Mouse (Mus musculus) heart, embryonic 16.5 days (tissue): ENCODE data around the gene Gadd45gip1. TPM values are rescaled to one million over a fixed set of nuclear protein-coding genes. Genes with fewer than 3 reads are reported as not detected.

ENCODE experiments used
- ATAC-seq: fragments of 200-750 bp; cut with Nextera tagmentation; replicated peaks from 2 replicates; pipeline ENCODE4 v1.8.0; 2017; ENCODE audit warnings: moderate number of reproducible peaks; ENCODE audit not compliant: insufficient read depth, low FRiP score; ENCODE audit errors: extremely low read depth
- H3K27ac ChIP-seq: fragments of 300-500 bp; sonication (generic); 2 replicates; pipeline ENCODE4 v1.5.1; 2014; ENCODE audit warnings: mild to moderate bottlenecking, low read length, control low read depth, moderate library complexity
- H3K27me3 ChIP-seq: fragments of 300-500 bp; sonication (generic); 2 replicates; pipeline ENCODE4 v1.6.1; 2014; ENCODE audit warnings: low read length, mixed read lengths; ENCODE audit not compliant: control insufficient read depth, insufficient read depth
- H3K36me3 ChIP-seq: fragments of 300-500 bp; sonication (generic); 2 replicates; pipeline ENCODE4 v1.6.1; 2014; ENCODE audit not compliant: control insufficient read depth, insufficient read depth
- H3K4me1 ChIP-seq: fragments of 300-500 bp; sonication (generic); 2 replicates; pipeline ENCODE4 v1.6.1; 2014; ENCODE audit warnings: low read length, mixed read lengths; ENCODE audit not compliant: control insufficient read depth, insufficient read depth
- H3K4me2 ChIP-seq: fragments of 300-500 bp; sonication (generic); 2 replicates; pipeline ENCODE4 v1.6.1; 2014; ENCODE audit warnings: low read depth, mild to moderate bottlenecking, control low read depth, low read length
- H3K4me3 ChIP-seq: fragments of 300-500 bp; sonication (generic); 2 replicates; pipeline ENCODE4 v1.5.1; 2014; ENCODE audit warnings: mild to moderate bottlenecking, control low read depth, low read length
- H3K9ac ChIP-seq: fragments of 300-500 bp; sonication (generic); 2 replicates; pipeline ENCODE4 v1.6.1; 2014; ENCODE audit warnings: low read length, control low read depth
- H3K9me3 ChIP-seq: fragments of 300-500 bp; sonication (generic); replicated peaks from 2 replicates; pipeline ENCODE4 v1.6.1; 2016; ENCODE audit warnings: low read length; ENCODE audit not compliant: control insufficient read depth
- WGBS: fragments of 180-500 bp; shearing (Covaris S2); extraction: QIAGEN DNeasy Blood & Tissue Kit; methylation state at CpG from one replicate; pipeline ENCODE4 v1.1.7; 2014; 5-methylcytosine and 5-hydroxymethylcytosine counted together
- polyA plus RNA-seq: library from polyadenylated mRNA; unstranded; fragments of >200 nt; fragmentation: Nextera tagmentation; extraction: Ambion mirVana; gene quantifications from 2 replicates; pipeline ENCODE4 v1.2.1, GENCODE M21; 2015

The Gadd45gip1 gene
- polyA plus RNA-seq, 1 experiment from 2014 or later = 48.3 TPM

- Histone ChIP-seq H3K9me3 (no peaks in the 10 kb centered on the region), H3K27ac (no peak overlapping the region), H3K9ac (no peak overlapping the region), H3K4me2 (no peak overlapping the region), H3K27me3 (peaks cover 18% of the 10 kb centered on the region), H3K4me3 (no peak overlapping the region), H3K36me3 (no peaks in the 10 kb centered on the region), H3K4me1 (peaks cover 32% of the 10 kb centered on the region)
- 87% methylated on average over 9 of the region's 9 CpGs for WGBS
- no peak for ATAC-seq
Observed at GRCm38 (mm10) chr8:84793134-84793533, 38.2 kb upstream of the Gadd45gip1 start.

DNA sequence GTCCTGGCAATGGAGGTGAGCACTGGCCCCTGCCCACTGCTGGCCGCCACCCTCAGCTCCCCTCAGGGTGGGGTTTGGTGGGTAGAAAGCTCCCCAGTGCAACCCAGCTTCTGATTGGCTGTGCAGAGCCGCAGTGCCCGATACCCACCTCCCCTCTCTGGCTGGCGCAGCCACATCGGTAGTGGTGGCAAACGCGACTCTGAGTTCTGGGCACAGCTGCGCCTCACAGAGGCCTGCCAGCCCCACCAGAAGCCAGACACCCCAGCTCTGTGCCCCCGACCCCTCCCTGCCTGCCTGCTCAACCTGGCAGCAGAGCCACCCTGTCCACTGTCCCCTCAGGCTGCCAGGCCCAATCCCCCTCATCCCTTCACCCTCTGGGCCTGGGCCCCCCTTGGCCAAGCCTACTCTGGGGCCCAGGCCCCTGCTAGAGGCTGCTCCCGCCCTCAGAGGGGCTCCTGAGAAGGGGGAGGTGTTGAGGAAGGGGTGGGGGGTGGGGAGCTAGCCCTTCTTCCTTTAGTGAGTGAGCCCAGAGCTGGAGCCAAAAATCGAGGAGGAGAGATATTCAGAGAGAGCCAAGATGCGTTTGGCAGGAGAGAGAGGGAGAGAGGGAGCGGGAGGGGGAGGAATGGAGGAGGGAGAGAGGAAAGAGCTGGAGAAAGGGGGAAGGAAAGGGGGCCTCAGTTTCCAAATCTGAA, 37.4 kb upstream of the Gadd45gip1 start:
- peak overlapping the region; percentile 31 for H3K9ac ChIP-seq
- H3K4me3 ChIP-seq = no peak overlapping the region
- H3K27me3 ChIP-seq = peaks cover 17% of the 10 kb centered on the region
- peaks cover 38% of the 10 kb centered on the region for H3K4me1 ChIP-seq
- peak overlapping the region; percentile 71 for H3K27ac ChIP-seq
- WGBS = 56% methylated on average over 13 of the region's 13 CpGs
- H3K4me2 ChIP-seq = peak overlapping the region; percentile 40
- H3K36me3 ChIP-seq = no peaks in the 10 kb centered on the region
- peak; percentile 59 for ATAC-seq
- H3K9me3 ChIP-seq = no peaks in the 10 kb centered on the region

DNA sequence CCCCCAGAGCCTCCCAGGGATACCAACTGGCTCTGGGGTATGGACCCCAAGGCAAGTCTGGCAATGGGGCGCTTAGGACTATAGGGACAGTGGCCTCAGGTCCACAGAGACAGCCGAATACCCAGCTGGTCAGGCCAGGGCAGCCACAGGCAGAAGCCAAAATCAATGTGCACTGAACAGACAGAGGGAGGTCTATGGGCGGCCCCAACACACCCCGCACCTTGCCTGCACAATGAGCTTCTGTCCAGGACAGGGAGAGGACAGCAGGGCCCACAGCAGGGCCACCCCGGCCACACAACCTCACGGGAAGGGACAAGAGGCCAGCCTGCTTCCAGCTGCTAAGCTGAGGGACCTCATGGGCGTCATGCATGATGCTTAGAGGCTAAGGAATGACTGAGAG, 36.8 kb upstream of the Gadd45gip1 start:
- no peak overlapping the region for H3K4me3 ChIP-seq
- peaks cover 16% of the 10 kb centered on the region for H3K27me3 ChIP-seq
- H3K9ac ChIP-seq = no peak overlapping the region
- H3K27ac ChIP-seq = peak overlapping the region; percentile 71
- H3K4me2 ChIP-seq = no peak overlapping the region
- no peak for ATAC-seq
- H3K4me1 ChIP-seq = peaks cover 33% of the 10 kb centered on the region
- H3K36me3 ChIP-seq = no peaks in the 10 kb centered on the region
- 62% methylated on average over 7 of the region's 7 CpGs for WGBS
- H3K9me3 ChIP-seq = no peaks in the 10 kb centered on the region

DNA sequence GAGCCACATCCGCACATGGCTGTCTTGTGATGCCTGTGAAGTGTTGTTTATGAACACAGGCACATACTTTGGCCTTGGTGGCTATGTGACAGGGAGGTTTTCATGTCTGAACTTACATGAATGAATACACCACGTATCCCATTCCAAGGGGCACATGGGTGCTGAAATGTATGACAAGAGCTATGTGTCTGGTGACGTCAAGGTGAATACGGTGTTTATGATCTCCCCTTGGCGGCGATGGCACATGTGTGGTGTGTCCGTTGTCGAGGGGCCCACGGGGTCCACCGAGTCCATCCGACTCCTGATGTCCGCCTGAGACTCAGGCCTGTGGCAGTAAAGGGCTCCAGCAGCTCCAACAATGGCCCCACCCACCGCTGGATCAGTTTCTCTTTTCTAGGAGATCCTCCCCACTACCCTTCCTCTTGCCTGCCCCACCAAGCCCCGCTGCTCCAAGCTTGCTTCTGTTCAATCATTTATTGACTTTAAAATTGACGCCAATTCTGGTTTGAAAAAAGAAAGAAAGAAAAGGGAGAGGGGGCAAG, 34.0 kb upstream of the Gadd45gip1 start:
- no peak for ATAC-seq
- H3K4me1 ChIP-seq = peaks cover 27% of the 10 kb centered on the region
- peaks cover 18% of the 10 kb centered on the region for H3K27me3 ChIP-seq
- H3K9me3 ChIP-seq = no peaks in the 10 kb centered on the region
- no peak overlapping the region for H3K4me3 ChIP-seq
- no peaks in the 10 kb centered on the region for H3K36me3 ChIP-seq
- H3K27ac ChIP-seq = no peak overlapping the region
- no peak overlapping the region for H3K4me2 ChIP-seq
- 84% methylated on average over 15 of the region's 15 CpGs for WGBS
- no peak overlapping the region for H3K9ac ChIP-seq

DNA sequence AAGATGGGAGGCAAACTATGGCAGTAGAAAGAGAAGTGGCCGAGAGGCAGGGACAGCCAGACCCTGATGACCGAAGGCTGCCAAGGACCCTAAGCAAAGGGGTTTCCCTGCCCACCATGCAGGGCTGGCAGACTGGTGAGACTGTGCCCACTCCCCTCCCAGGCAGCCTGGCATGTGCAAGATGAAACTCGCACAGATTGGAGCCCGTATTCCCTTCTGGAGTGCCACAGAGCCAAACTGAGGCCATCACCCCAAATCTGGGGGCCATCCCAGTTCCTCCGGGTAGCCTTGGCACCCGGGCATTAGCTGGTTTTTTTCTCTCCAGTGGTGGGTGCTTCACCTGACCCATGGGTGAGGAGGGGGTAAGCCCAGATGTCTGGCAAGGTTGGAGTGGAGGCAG, 33.4 kb upstream of the Gadd45gip1 start:
- peak overlapping the region; percentile 90; the same call in 1 of the 2 replicates for H3K4me3 ChIP-seq
- no peaks in the 10 kb centered on the region for H3K36me3 ChIP-seq
- no peaks in the 10 kb centered on the region for H3K9me3 ChIP-seq
- no peak overlapping the region for H3K27ac ChIP-seq
- no peak for ATAC-seq
- peaks cover 20% of the 10 kb centered on the region for H3K27me3 ChIP-seq
- WGBS = 81% methylated on average over 6 of the region's 6 CpGs
- H3K4me1 ChIP-seq = peaks cover 27% of the 10 kb centered on the region
- peak overlapping the region; percentile 76; the same call in 1 of the 2 replicates for H3K4me2 ChIP-seq
- no peak overlapping the region; the same call in 1 of the 2 replicates for H3K9ac ChIP-seq

DNA sequence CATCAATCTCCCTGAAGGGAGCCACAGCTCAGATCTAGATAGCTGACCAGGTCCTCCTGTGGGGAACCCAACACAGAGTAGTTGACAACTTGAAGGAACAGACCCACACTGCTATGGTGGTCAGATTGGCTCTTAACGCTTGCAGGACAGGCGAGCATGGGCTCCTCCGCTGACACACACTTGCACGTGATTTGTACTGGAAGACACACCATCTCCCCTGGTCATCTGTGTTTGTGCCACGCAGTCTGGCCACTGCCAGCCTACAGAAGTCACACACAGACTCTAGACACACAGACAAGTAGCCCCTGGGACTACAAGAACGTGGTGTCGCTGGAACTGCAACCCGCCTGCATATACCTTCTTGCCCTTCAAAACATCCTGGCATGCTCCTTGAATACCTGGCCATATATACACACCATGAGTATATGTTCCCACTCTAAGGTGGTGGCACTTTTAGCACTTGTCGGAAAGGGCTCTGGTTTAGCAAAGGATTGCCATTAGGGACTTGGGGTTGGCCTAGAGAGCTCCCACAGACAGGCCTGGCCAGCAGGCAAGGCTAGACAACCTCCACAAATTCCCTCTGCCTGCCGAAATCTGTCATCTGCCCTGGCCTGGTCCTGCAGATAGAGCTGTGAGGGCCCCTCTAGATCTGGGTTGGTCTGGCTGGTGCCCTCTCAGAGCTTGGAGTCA, 32.7 kb upstream of the Gadd45gip1 start:
- WGBS = 66% methylated on average over 10 of the region's 10 CpGs
- peaks cover 20% of the 10 kb centered on the region for H3K27me3 ChIP-seq
- ATAC-seq = no peak
- peak overlapping the region; percentile 76 for H3K4me2 ChIP-seq
- H3K9ac ChIP-seq = peak overlapping the region; percentile 96
- peaks cover 26% of the 10 kb centered on the region for H3K4me1 ChIP-seq
- no peaks in the 10 kb centered on the region for H3K9me3 ChIP-seq
- H3K4me3 ChIP-seq = peak overlapping the region; percentile 90
- no peaks in the 10 kb centered on the region for H3K36me3 ChIP-seq
- 0 out of 2 replicates have a peak overlapping the region, but pooled peaks have one; percentile 28 for H3K27ac ChIP-seq

- H3K27ac ChIP-seq = peak overlapping the region; percentile 90
- peak overlapping the region; percentile 76 for H3K4me2 ChIP-seq
- H3K27me3 ChIP-seq = peaks cover 20% of the 10 kb centered on the region
- peak; percentile 29; the same call in 1 of the 2 replicates for ATAC-seq
- no peaks in the 10 kb centered on the region for H3K36me3 ChIP-seq
- H3K9ac ChIP-seq = peak overlapping the region; percentile 96
- H3K9me3 ChIP-seq = no peaks in the 10 kb centered on the region
- under 1% methylated on average over 81 of the region's 108 CpGs for WGBS
- peaks cover 18% of the 10 kb centered on the region for H3K4me1 ChIP-seq
- peak overlapping the region; percentile 90 for H3K4me3 ChIP-seq
Observed at GRCm38 (mm10) chr8:84799136-84799931, 32.0 kb upstream of the Gadd45gip1 start.

GRCm38 (mm10) chr8:84799999-84800831, 31.1 kb upstream of the Gadd45gip1 start, which contains the start of gene Nfix:
Gene Nfix, minus strand, starts transcription at chr8:84800344.
- peak within 1 kb of the TSS; percentile 90 for H3K27ac ChIP-seq
- H3K4me1 ChIP-seq = peaks cover 13% of the 10 kb centered on the region
- peak; percentile 24 for ATAC-seq
- H3K9ac ChIP-seq = peak within 1 kb of the TSS; percentile 96
- H3K36me3 ChIP-seq = no peaks in the 10 kb centered on the region
- H3K4me2 ChIP-seq = peak within 1 kb of the TSS; percentile 76
- peaks cover 20% of the 10 kb centered on the region for H3K27me3 ChIP-seq
- 2% methylated on average over 62 of the region's 125 CpGs for WGBS
- peak within 1 kb of the TSS; percentile 90 for H3K4me3 ChIP-seq
- no peaks in the 10 kb centered on the region for H3K9me3 ChIP-seq
